Mouse (Mus musculus) ES-E14 (cell line): Measurements from ENCODE around the gene Arnt2.

Experiments used
- CHD2 ChIP-seq: IDR thresholded peaks from 2 replicates; pipeline ENCODE4 v1.6.1; 2014; ENCODE audit warnings: mild to moderate bottlenecking, low read depth, low read length, inconsistent platforms
- ZNF384 ChIP-seq: IDR thresholded peaks from 2 replicates; pipeline ENCODE4 v1.6.1; 2012; ENCODE audit warnings: low read depth, low read length, inconsistent platforms

DNA sequence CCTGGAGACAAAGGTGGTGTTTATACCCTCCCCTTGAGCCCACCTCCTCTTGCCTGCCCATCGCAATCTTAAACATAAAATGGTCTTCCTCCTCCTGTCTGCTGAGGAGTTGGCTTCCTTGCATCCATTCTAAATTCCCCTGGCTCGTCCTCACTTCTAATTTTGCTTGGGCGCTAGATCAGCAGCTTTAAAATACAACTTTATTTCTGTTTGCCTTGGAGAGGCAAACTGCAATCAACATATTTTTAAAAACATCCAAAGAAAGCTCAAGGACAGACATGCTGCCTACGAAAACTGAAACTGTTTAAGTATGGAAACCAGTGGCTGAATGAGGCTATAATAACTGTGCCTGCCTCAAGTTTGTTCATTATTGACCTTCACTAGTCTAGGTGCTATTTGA lies 127.7 kb downstream of the Arnt2 start:
- TF ChIP-seq CHD2 = no peak
- TF ChIP-seq ZNF384 = no peak
